Mouse (Mus musculus) midbrain, embryonic 12.5 days (tissue): ENCODE data around the gene Syk. TPM values are rescaled to one million over a fixed set of nuclear protein-coding genes. Genes with fewer than 3 reads are reported as not detected.

ENCODE experiments used
- ATAC-seq: fragments of 200-750 bp; cut with Nextera tagmentation; 2 replicates; pipeline ENCODE4 v1.8.0; 2017; ENCODE audit warnings: low read depth, moderate TSS enrichment, moderate library complexity; ENCODE audit not compliant: low FRiP score
- H3K27ac ChIP-seq: fragments of 300-500 bp; sonication (generic); replicated peaks from 2 replicates; pipeline ENCODE4 v1.5.1; 2016; ENCODE audit warnings: mild to moderate bottlenecking
- H3K27me3 ChIP-seq: fragments of 300-500 bp; sonication (generic); 2 replicates; pipeline ENCODE4 v1.6.1; 2016; ENCODE audit warnings: mild to moderate bottlenecking
- H3K36me3 ChIP-seq: fragments of 300-500 bp; sonication (generic); 2 replicates; pipeline ENCODE4 v1.6.1; 2016
- H3K4me1 ChIP-seq: fragments of 300-500 bp; sonication (generic); 2 replicates; pipeline ENCODE4 v1.6.1; 2016
- H3K4me2 ChIP-seq: fragments of 300-500 bp; sonication (generic); replicated peaks from 2 replicates; pipeline ENCODE4 v1.6.1; 2016; ENCODE audit warnings: mild to moderate bottlenecking, moderate library complexity
- H3K4me3 ChIP-seq: fragments of 300-500 bp; sonication (generic); 2 replicates; pipeline ENCODE4 v1.5.1; 2016; ENCODE audit warnings: mild to moderate bottlenecking
- H3K9ac ChIP-seq: fragments of 300-500 bp; sonication (generic); replicated peaks from 2 replicates; pipeline ENCODE4 v1.6.1; 2016; ENCODE audit warnings: mild to moderate bottlenecking, moderate library complexity
- H3K9me3 ChIP-seq: fragments of 300-500 bp; sonication (generic); 2 replicates; pipeline ENCODE4 v1.6.1; 2016; ENCODE audit warnings: mild to moderate bottlenecking
- WGBS: fragments of 180-500 bp; shearing (Covaris S2); methylation state at CpG from one replicate; pipeline ENCODE4 v1.1.7; 2016; 5-methylcytosine and 5-hydroxymethylcytosine counted together
- polyA plus RNA-seq: library from polyadenylated mRNA; unstranded; fragments of >200 nt; fragmentation: Nextera tagmentation; extraction: Ambion mirVana; gene quantifications from 2 replicates; pipeline ENCODE4 v1.2.1, GENCODE M21; 2016

The Syk gene
- polyA plus RNA-seq, 1 experiment from 2014 or later, result 3.2 TPM

DNA sequence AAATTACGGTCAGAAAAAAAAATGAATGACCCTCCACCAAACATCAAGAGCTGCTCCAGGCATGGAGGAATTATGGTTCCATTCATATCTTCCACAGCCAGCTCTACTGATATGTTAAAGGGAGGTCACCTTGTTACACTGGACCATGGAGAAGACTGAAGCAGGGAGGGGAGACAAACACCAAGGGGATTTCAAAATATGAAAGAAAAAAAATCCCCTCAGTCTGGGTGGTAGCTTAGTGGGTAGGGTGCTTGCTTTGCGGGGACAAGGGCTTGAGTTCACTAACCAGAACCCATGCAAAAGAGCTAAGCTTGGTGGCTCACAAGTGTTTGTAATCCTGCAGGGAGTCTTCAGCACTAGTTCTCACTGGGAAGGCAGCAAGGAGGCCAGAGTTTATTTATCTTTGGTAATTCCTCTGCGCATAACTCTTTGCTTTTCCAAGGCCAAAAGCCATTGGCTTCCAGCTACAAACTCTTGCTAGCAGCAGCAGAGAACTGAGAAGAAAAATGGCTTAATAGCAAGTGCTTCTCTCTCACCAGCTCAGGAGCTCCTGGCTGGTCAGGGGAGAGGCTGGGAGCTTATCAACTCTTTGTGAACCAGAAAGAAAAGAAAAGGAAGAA lies 23.8 kb downstream of the Syk start:
- Histone ChIP-seq H3K9ac (no peak overlapping the region), H3K4me1 (no peaks in the 10 kb centered on the region), H3K4me3 (no peak overlapping the region), H3K27ac (no peak overlapping the region), H3K36me3 (no peaks in the 10 kb centered on the region), H3K9me3 (no peaks in the 10 kb centered on the region), H3K4me2 (no peak overlapping the region), H3K27me3 (no peaks in the 10 kb centered on the region)
- 82% methylated on average over 3 of the region's 3 CpGs for WGBS
- no peak for ATAC-seq

DNA sequence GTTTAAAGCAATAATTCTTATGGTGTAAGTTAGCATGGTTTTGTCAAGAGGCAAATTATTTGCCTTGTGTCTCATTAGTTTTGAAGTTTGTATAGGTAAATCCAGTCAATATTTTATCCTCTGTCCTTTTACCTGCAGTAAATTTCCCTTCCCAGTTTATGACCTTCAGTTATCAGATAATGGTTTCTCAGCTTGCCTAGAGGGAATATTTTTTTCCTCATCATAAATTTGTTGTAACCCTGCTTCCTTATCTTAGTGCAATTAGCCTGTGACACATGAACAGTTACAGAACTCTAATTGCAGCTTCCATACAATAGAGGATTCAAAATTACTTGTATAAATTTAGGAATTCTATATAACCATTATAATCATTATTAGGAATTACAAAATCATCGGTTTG lies 25.0 kb downstream of the Syk start:
- Histone ChIP-seq H3K36me3 (no peaks in the 10 kb centered on the region), H3K27ac (no peak overlapping the region), H3K9me3 (no peaks in the 10 kb centered on the region), H3K4me1 (no peaks in the 10 kb centered on the region), H3K4me2 (no peak overlapping the region), H3K4me3 (no peak overlapping the region), H3K9ac (no peak overlapping the region), H3K27me3 (no peaks in the 10 kb centered on the region)
- WGBS, result 95% methylated on average over 1 of the region's 1 CpGs
- no peak for ATAC-seq

DNA sequence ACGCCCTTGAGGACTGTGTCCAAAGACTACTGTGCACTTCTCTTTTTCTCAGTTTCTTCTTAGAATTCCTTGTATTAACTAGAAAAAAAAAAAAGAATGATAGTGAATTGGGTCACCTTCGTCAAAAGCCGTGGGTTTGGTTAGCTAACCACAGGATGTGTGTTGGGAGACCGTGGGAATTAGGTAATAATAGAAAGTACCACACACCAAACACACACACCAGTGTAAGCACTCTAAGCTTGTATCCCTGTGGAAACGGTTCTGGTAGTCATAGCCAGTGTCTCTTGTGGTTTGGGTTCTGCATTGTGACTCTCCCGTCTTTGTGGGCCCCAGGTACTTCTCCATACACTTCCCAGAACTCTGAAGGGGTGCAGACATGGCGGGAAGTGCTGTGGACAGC lies 27.5 kb downstream of the Syk start:
- Histone ChIP-seq H3K27ac (no peak overlapping the region), H3K4me3 (no peak overlapping the region), H3K36me3 (no peaks in the 10 kb centered on the region), H3K4me2 (no peak overlapping the region), H3K4me1 (no peaks in the 10 kb centered on the region), H3K9me3 (no peaks in the 10 kb centered on the region), H3K9ac (no peak overlapping the region), H3K27me3 (no peaks in the 10 kb centered on the region)
- WGBS, result 91% methylated on average over 7 of the region's 7 CpGs
- no peak for ATAC-seq

DNA sequence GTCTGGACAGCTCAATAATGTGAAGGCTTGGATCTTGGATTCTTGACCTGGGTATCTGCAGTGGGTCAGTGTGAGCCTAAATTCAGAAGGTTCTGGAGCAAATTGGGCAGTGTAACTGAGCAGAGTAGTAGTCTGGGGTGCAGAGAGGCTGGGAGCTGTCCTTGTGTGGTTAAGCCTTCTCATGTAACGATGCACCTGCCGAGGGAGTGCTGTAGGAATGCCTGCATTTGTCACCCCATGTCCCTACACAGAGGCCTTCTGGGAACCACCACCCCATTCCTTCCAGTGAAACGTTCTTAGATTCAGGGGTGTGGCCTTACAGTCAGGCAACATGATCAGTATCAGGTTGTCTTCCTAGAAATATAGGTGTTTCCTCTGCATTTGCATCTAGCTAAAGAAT lies 30.3 kb downstream of the Syk start:
- H3K9me3 ChIP-seq, result no peaks in the 10 kb centered on the region
- H3K4me2 ChIP-seq, result no peak overlapping the region
- 0 out of 2 replicates have a peak, but pooled peaks cover under 1% of the 10 kb centered on the region for H3K4me1 ChIP-seq
- ATAC-seq, result no peak
- H3K27ac ChIP-seq, result no peak overlapping the region
- no peak overlapping the region for H3K4me3 ChIP-seq
- no peak overlapping the region for H3K9ac ChIP-seq
- WGBS, result 79% methylated on average over 3 of the region's 3 CpGs
- no peaks in the 10 kb centered on the region for H3K36me3 ChIP-seq
- no peaks in the 10 kb centered on the region for H3K27me3 ChIP-seq

DNA sequence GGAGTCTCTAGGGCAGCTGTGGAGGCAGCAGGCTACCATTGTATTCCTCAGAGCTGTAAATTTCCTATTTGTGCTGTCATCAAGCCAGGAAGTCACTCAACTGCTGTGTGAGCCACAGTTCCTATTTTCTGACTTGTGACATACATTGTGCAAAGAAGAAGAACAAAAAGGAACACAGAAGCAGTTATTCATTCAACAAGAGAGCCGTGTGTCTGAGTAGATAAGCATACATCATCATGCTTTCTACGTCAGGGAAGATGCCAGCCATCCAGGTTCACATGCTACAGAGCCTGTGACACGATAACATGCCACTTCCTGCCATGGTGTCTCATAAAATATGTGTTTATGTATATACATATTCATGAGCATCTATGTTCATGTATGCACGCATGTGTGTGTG lies 32.1 kb downstream of the Syk start:
- 88% methylated on average over 4 of the region's 4 CpGs for WGBS

DNA sequence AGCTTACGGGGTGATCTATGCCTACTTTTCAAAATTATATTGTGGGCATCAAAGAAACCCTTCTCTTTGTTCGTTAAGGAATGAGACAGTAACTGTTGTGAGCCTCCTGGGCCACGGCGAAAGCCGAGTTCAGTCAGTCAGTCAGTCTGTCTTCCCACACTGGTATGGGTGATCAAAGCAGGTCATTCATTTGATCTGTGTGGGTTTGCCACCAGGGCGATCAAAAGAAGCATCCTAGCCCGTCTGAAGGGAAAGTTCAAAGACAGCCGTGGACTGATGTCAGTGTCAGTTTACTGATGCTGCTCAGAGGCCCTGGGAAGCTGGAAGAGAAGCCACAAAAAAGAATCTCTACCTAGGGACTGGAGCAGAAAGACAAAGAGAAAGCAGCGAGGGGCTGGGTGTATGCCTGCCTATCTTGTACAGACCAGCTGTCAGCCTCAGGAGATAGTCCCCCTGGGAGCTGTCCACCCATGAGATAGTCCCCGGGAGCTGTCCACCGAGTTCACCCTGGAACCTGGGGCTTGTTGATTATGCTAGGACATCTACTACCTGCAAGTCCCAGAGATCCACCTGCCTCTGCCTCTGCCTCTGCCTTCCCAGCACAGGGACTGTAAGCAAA lies 34.2 kb downstream of the Syk start:
- Histone ChIP-seq H3K9me3 (no peaks in the 10 kb centered on the region), H3K36me3 (no peaks in the 10 kb centered on the region), H3K4me2 (no peak overlapping the region), H3K9ac (no peak overlapping the region), H3K4me1 (0 out of 2 replicates have a peak, but pooled peaks cover 2% of the 10 kb centered on the region), H3K4me3 (no peak overlapping the region), H3K27ac (no peak overlapping the region), H3K27me3 (no peaks in the 10 kb centered on the region)
- 73% methylated on average over 11 of the region's 11 CpGs for WGBS
- no peak for ATAC-seq

More for the DNA sequence above, 32.1 kb downstream of the Syk start:
- no peak overlapping the region for H3K4me2 ChIP-seq
- no peak overlapping the region for H3K27ac ChIP-seq
- no peak for ATAC-seq
- no peak overlapping the region for H3K4me3 ChIP-seq
- 0 out of 2 replicates have a peak, but pooled peaks cover 2% of the 10 kb centered on the region for H3K4me1 ChIP-seq
- H3K27me3 ChIP-seq, result no peaks in the 10 kb centered on the region
- no peak overlapping the region for H3K9ac ChIP-seq
- no peaks in the 10 kb centered on the region for H3K36me3 ChIP-seq
- no peaks in the 10 kb centered on the region for H3K9me3 ChIP-seq

DNA sequence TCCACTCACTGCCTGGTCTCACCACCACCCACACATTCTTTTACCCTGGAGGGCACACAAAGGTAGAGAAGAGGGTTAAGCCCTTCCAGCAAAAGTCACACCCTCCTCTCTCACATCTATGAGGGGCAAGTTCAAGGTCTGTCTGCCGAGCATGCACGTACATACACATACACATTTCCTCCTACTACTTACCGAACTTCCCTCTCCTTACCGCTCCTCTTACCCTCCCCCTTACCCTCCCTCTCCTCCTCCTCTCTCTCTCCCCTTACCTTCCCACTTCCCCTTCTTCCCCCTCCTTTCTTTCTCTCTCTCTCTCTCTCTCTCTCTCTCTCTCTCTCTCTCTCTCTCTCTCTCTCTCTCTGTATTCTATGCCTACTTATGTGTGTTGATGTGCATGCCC lies 35.6 kb downstream of the Syk start:
- Histone ChIP-seq H3K36me3 (no peaks in the 10 kb centered on the region), H3K4me3 (no peak overlapping the region), H3K4me1 (0 out of 2 replicates have a peak, but pooled peaks cover 2% of the 10 kb centered on the region), H3K27me3 (no peaks in the 10 kb centered on the region), H3K9me3 (no peaks in the 10 kb centered on the region), H3K4me2 (no peak overlapping the region), H3K27ac (no peak overlapping the region), H3K9ac (no peak overlapping the region)
- ATAC-seq, result no peak
- 95% methylated on average over 4 of the region's 4 CpGs for WGBS

DNA sequence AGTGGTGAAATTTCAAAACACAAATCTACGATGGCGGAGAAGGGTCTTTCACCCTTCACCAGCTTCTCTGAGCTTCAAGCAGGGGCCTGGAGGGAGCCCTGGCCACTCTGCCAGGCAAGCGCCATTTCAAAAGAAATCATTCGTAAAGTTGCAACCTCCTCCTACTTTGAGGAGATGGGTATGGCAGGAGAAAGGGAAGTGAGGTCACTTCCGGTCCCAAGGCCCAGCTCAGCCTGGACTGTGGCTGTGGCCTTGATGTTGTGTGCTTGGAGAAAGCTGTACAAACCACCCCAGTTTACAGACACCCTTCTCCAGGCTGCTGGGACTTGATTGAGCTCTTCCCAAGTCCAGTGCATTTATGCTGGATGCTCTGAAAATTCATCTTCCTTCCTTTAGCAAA lies 36.5 kb downstream of the Syk start:
- ATAC-seq, result no peak
- Histone ChIP-seq H3K9me3 (no peaks in the 10 kb centered on the region), H3K9ac (no peak overlapping the region), H3K4me2 (no peak overlapping the region), H3K36me3 (no peaks in the 10 kb centered on the region), H3K27me3 (no peaks in the 10 kb centered on the region), H3K27ac (no peak overlapping the region), H3K4me3 (no peak overlapping the region), H3K4me1 (0 out of 2 replicates have a peak, but pooled peaks cover 2% of the 10 kb centered on the region)
- 87% methylated on average over 5 of the region's 5 CpGs for WGBS

DNA sequence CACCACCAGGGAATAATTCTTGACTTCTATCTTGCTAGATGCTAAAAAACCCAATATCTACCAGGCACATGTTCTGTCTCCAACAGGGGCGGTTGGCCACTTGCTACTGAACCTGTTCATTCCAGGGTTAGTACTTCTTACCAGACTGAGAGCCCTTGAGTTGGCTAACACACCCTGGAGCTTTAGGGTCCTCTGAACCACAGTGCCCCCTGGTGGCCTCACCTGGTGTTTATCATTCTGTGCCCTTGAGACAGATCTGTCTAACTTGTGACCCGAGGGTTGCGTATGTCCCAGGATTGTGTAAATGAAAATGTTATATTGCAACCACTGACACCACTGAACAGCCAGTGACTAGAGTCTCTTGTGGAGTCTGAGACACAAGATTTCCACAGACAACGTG lies 41.1 kb downstream of the Syk start:
- WGBS, result 68% methylated on average over 4 of the region's 4 CpGs
- Histone ChIP-seq H3K4me1 (no peaks in the 10 kb centered on the region), H3K27ac (no peak overlapping the region), H3K4me3 (no peak overlapping the region), H3K9me3 (no peaks in the 10 kb centered on the region), H3K36me3 (no peaks in the 10 kb centered on the region), H3K9ac (no peak overlapping the region), H3K4me2 (no peak overlapping the region), H3K27me3 (no peaks in the 10 kb centered on the region; the same call in 1 of the 2 replicates)
- ATAC-seq, result no peak

DNA sequence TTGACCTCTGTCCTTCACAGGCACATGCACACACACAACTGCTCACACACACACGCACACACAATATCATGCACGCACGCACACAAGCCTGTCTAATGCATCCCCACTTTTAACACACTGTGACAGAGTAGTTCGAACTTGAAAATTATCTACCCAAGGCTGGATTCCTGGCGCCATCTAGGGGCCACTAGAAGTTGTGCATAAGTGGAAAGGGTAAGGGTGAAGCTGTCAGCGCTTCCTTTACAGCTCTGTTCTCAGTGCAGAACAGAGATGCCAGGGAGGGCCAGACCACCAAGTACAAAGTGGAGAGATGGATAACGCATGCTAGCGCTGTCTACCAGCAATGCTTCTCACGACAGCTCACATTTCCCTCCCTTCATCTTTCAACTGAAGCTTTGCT lies 45.6 kb downstream of the Syk start:
- Histone ChIP-seq H3K4me3 (no peak overlapping the region), H3K4me2 (no peak overlapping the region), H3K9ac (no peak overlapping the region), H3K4me1 (no peaks in the 10 kb centered on the region), H3K36me3 (no peaks in the 10 kb centered on the region), H3K9me3 (no peaks in the 10 kb centered on the region), H3K27me3 (no peaks in the 10 kb centered on the region; the same call in none of the 2 replicates), H3K27ac (no peak overlapping the region)
- no peak for ATAC-seq
- 38% methylated on average over 9 of the region's 9 CpGs for WGBS

DNA sequence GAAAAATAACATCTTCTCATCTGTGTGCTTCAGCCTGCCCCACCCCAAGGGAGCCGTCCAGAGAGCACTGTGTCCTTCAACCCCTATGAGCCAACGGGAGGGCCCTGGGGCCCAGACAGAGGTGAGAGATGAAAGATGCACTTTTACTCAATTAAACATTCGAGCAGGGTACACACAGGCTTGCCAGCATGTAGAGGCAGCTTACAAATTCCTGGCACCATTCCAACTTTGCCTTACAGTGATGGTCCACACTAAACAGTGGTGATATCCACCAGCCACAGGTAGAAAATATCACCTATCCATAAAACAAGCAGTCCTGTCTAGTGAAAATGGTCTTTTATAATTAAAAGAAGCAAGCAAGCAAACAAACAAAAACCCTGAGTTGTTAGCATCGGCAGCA lies 48.7 kb downstream of the Syk start:
- 74% methylated on average over 4 of the region's 4 CpGs for WGBS
- Histone ChIP-seq H3K9ac (no peak overlapping the region), H3K4me2 (no peak overlapping the region), H3K36me3 (no peaks in the 10 kb centered on the region), H3K4me1 (no peaks in the 10 kb centered on the region), H3K9me3 (no peaks in the 10 kb centered on the region), H3K27me3 (no peaks in the 10 kb centered on the region; the same call in 1 of the 2 replicates), H3K27ac (no peak overlapping the region), H3K4me3 (no peak overlapping the region)
- no peak for ATAC-seq

DNA sequence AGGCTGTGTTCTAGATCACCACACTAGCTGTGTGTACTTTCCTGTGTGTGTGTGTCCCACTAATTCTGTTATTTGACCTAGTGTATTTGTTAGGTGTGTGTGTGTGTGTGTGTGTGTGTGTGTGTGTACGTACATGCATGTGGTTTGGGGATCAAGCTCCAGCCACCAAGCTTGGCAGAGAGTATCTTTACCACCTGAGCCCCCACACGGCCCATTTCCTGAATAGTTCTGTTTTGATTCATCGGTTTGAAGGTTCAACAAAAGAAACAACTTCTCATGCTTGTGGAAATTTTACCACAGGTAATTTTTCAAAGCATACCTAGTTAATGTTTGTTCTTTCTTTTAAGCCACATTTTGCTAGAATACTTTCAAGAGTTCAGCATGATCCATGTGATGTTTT lies 52.5 kb downstream of the Syk start:
- Histone ChIP-seq H3K27ac (no peak overlapping the region), H3K4me2 (no peak overlapping the region), H3K36me3 (no peaks in the 10 kb centered on the region), H3K4me3 (no peak overlapping the region), H3K9me3 (no peaks in the 10 kb centered on the region), H3K4me1 (no peaks in the 10 kb centered on the region), H3K9ac (no peak overlapping the region), H3K27me3 (no peaks in the 10 kb centered on the region; the same call in 1 of the 2 replicates)
- ATAC-seq, result no peak
- WGBS, result 87% methylated on average over 3 of the region's 3 CpGs
